Mouse (Mus musculus) cerebellum, postnatal 14 days (tissue): Measurements from ENCODE around the gene Sema4c.
"Not testable (repeated sequence)": the region's sequence is repeated elsewhere in the genome, so short reads cannot be mapped to it uniquely, and the experiment has no call there.

ENCODE experiments used
- DNase-seq, 2 experiments: peaks; one replicate each; pipeline ENCODE4 v3.0.0; 2021; ENCODE audit warnings: mixed read lengths in 2 of 2

The Sema4c gene

DNA sequence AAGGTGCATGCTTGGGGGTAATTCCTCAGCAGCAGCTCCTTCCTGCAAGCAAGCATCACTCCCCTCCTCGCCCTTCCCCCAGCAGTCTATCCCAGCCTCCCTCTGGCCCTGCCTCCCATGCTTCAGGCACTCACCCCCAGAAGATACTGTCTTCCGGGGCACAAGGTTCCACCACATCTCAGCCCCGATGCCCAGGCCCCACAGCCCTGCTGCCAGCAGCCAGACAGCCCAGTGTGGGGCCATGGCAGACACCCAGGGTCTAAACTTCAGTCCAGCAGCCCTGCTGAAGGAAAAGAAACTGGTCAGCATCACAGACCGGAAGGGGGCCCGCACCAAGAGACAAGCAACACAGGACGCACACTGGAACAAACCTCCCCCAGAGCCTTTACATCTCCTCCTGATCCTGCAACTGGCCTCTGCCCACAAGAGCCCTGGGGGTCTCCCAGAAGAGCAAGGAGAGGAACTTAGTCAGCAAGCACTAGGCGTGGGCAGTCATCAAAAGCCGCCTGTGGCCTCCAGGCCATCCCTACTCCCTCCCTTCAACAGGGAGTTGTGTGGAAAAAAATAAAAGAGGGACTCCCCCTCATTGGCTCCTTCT is 2.3 kb downstream of the Sema4c start:
- peak; percentile 77 to 78 for DNase-seq

DNA sequence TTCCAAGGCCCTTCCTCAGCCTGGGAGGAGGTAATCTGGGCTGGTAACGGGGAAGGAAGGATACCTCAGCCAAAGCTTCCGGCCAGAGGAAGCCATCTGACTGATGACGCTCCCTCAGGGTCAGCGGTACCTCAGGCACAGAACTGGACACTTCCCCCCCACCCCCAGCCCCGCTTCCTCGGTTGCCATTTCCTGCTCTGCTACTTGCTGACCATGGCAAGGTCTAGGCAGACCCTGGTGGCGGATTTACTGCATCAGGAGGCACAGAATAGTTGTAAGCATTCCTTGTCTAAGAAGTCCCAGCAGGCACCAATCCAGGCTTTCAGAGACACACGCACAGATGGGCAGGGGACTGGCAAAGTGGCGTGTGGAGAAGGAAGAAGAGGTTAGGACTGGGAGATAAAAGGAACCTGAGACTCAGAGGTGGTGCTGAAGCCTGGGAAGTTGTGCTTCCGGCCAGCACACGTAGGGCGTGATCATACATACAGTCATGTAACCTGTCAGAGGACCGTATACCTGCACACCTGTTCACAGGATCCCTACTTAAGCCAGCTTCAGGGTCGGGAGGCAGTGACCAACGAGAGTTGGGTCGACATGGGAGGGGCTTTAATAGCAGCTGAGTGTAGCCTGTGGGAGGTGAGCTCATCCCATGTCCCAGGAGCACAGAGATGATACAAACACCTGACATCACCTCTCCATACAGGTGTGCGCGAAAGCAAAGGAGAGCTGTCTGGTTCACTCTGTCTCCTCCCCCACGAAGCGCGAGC is 3.3 kb downstream of the Sema4c start:
- peak; percentile 58 to 60 for DNase-seq

DNA sequence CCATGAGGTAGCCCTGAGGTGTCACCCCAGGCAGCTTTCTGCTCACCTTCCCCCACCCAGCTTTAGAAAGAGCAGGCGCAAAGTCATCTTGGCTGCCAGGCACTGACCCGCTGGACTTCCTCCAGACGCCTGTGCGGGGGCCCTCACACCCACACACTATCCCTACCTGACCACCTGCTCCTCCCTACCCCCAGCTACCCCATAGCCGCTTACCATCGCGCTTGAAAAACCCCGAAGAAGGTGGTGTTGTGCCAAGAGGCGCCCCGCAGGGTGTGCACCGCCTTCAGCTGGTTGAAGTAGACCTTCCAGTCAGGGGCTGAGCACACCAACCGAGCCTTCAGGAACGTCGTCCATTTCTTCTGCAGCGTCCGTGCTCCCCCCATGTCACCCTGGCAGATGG is 5.6 kb downstream of the Sema4c start:
- peak; percentile 81 to 88 for DNase-seq

DNA sequence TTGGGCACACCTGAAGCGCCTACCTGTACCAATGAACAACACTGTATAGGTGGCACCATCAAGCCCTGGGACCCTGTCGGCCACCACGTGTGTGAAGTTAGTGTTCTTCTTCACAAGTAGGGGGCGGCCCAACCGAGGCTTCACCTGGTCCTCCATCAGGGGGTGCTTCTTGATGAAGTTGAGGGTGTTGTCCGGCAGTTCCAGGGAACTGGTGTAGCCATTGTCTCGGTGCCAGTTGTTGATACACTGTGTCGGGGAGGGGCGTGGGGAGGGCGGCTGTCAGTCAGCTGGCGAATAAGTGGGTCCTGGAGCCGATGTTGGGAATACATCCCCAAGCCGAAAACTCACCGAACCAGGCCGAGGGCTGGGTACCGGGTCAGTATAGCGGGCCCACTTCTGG is 6.2 kb downstream of the Sema4c start:
- peak in 1 of 2 experiments; percentile 49 for DNase-seq

DNA sequence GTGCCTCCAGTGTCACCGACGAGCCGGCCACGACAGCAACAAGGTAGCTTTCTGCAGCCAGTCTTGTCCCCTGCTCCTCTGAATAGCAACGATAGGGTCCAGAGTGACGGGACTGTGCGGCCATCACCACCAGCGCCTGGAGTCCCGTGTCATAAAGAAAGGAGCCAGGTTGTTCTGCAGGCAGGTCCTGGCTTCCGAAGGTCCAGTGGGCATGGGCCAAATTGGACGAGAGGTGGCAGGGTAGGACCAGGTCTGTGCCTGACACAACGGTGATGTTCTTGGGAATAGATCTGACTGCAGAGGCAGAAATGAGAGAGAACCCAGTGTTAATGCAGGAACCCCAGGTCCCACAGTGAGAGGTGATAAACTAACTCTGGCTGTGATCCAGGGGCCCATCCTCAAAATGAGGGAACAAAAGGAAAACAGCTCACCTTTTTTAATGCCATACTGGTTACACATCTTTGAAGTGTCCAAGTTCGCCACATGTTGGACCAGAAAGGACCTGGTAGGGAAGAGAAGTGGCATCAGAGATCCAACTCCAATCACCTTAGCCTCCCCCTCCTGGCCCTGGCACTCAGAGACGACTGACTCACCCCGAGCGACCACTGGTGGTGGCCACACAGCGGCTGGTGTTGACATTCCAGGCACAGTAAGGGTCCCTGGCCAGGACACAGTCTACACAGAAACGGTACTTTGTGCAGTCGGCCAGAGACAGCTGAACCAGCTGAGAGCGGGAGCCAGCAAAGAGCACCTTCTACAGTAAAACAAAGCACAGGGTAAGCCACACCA is 7.9 kb downstream of the Sema4c start:
- peak; percentile 68 to 71 for DNase-seq

DNA sequence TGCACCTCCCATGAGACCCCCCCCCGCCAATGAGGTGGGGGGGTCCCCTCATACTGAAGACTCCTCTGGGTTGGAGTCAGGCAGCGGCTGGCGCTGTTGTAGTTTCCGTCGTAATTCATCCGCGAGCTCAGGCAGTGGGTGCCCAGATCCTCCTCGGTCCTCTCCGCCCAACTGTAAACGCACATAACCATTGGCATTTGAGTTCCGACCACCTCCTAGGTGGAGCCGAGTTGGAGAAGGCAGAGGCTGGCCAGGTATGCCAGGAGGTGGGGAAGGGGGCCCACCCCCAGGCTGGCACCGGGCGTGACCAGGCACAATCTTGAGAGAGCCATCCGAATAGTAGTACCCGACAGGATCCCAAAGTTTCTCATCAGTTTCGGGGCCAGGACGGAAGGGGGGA is 8.7 kb downstream of the Sema4c start:
- DNase-seq = peak in 1 of 2 experiments; percentile 30

DNA sequence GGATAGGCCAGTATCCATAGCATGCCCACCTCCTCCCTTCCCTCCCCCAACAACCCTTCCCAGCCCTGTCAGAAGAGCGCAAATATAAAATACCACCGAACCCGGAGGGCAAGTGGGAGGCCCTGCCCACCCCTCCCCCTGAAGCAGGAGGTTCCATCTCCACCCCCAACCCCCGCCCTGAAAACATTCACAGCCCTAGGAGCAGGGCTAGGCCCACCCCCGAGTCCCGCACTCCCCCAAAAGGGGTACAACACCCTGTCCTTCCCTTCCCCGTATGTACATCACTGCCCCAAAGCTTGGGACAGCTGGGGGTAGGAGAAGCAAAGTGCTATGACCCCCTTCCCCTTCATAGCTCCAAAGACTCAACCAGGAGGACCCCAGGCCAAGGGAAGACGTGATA is 9.4 kb downstream of the Sema4c start:
- DNase-seq = no peak

DNA sequence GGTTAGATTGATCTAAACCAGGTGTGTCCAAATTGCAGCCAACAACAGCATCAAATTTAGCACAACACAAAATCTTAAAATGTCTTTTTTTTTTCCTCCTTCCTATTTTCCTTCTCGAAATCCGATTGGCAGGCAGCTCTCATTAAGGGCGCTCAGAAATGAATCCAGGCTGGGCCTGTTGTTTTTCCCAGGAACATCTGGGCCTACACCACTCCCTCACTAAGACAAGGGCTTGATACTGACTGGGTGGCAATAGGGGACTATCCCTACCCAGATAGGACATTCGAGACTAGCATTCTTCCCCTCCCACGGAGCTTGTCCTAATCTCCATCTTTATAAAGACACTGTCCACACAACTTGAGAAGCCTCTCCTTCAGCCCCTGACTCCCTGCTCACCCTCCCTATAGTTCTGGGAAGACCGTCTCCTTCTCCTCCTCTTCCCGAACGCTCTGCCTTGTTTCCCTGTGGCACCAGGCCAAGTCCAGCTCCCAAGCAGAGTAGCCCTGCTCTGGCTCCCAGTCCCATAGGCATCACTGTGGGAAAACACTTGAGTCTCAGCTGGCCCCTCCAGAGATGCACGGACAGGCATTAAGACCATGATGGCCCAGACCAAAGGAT is 10.1 kb downstream of the Sema4c start:
- DNase-seq = peak; percentile 67 to 73

DNA sequence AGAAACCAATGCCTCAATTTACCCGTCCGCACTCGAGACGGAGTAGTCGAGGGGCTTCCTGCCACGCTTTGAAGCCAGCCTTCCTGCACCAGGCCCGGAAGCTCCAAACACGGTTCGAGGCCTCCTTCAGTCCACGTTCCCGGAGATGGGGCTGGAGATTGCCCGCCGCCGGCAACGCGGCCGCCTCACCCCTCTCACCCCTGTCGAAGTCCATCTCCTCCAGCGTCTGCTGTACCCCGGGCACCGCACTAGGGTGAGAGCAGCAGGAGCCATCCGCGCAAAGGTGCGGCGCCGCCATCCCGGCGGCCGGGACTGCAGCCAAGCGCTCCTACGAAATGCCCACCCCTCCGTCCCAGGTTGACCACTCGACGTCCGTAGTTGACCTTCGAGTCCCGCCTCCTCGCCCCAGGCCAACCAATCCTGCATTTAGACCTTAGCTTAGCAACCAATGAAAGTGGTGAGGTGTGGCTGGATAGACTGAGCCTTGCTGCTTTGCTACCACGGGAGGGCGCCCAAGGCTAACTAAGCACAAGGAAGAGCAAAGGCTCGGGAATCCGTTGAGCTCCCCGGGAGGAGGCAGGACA is 11.2 kb downstream of the Sema4c start, which contains the start of gene Ankrd39:
TSS of gene Ankrd39 (minus strand) at position 558 of the 584 bp plus-strand sequence.
- peak; percentile 98 to 99 for DNase-seq

DNA sequence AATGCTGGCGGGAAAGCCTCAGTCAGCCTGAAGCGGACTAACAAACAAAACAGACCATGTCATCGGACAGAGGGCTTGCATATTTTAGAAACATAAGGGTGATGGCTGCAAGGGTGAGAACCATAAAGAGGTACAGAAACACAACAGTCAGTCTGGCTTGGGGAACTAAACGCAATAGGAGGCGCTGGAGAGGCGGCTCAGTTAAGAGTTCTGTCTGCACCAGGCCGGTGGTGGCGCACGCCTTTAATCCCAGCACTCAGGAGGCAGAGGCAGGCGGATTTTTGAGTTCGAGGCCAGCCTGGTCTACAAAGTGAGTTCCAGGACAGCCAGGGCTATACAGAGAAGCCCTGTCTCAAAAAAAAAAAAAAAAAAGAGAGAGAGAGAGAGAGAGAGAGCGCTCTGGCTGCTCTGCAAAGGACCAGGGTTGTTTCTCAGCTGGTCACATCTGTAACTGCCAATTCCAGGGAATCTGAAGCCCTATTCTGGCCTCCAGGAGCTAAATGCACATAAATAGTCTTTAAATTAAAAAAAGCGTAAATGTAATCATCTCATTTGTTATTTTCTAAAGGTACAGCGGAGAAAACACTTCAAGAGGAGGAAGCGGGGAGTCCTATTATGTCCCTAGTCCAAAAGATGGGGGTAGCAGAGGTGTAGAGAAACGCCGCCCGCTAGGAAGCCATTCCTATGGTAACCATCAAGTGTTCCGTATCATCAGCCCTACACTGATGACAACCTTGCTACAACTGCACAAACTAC is 12.1 kb downstream of the Sema4c start:
- DNase-seq = peak in 1 of 2 experiments; percentile 60

DNA sequence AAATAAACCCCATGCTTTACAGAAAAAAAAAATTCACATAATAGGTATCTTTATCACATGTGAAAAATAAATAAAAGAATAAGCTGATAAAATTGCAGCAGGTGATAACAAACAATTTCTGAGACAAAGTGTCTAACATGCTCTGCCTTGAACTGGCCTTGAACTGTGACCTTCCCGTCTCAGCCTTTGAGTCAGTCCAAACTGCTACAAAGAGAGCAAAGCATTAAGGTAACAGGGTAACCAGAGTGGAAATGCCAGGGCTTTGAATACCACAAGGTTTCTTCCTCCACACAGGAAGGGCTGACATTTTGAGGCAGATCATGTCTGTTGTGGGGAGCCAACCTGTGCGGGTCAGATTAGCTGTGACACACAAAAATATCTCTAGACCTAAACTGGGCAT is 12.8 kb downstream of the Sema4c start:
- no peak for DNase-seq

DNA sequence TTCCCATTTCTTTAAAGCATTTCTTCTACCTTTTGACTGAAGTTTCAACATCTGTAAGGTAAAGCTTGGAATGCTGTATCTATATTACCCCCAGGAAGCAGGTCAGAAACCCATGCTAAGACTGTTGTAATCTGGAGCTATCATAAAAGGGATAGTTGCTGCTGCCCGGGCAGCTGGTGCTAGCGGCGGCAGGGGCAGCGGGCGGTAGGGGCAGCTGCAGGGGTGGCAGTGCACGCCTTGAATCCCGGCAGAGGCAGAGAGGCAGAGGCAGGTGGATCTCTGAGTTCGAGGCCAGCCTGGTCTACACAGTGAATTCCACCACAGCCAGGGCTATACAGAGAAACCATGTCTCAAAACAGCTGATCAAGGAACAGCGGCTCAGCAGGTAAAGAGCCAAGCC is 15.2 kb downstream of the Sema4c start:
- DNase-seq = no peak

DNA sequence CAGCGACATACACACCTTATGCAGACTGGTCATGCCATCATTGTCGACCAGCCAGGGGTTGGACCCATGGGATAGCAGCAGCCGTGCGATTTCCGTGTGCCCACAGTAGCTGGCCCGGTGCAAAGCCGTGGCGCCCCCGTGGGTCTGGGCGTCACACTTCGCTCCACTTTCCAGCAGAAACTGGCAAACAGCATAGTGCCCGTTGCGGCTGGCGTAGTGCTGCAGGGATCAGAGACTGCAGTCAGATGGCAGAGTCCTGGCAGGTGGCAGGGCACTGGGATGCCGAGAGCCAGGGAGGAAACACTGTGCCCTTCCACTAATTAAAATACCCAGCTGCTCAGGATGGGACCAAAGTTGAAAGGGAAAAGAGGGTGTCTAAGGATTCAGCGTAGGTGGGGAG is 16.3 kb downstream of the Sema4c start:
- DNase-seq = peak; percentile 78

DNA sequence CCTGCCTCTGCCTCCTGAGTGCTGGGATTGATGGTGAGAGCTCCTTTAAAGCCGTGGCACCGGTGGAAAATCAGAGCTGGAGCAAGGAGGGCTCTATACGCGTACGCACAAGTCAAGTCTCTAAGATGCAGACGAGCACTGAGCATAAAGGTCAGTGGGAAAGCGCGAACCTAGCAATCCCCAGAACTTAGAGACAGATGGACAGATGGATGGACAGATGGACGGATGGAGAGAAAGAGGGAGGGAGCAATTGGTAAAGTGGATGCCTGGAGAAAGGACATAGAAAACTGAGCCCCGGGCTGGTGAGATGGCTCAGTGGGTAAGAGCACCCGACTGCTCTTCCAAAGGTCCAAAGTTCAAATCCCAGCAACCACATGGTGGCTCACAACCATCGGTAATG is 17.3 kb downstream of the Sema4c start:
- no peak for DNase-seq

DNA sequence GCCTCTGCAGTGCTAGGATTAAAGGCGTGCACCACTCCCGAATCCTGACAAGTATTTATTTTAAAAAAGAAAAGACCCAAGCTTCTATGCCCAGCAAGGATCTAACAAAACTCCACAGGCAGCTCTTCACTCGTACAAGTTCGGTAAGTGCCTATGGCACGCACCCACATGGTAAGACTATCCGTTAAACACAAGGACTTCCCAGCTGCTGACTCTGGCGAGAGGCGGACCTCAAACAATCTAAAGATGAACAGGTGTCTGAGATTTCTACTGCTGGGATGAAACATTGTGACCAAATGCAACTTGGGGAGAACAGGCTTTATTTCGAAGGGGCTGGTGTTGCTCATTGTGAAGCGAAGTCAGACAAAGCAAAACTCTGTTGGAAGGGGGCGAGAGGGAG is 18.0 kb downstream of the Sema4c start:
- no peak for DNase-seq

DNA sequence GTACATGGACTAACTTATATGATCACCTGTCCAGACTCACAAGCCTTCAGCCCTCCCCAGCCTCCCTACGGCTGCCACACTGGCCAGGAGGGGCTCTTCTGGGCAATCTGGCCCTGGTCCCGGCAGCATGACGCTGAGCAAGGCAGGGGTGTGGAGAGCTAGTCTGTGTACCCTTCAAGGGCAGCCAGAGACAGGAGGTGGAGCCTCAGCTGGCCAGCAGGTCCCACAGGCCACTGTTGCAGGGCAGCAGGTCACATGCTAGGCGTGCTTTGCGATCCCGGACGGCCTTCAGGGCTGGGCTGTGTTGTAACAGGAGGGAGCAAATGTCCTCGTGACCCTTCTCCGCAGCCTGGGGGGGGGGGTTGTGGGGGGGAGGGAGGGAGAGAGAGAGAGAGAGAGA is 19.0 kb downstream of the Sema4c start, which contains the start of gene Gm42417:
TSS of gene Gm42417 (minus strand) at position 244 of the 400 bp plus-strand sequence.
- no peak for DNase-seq

DNA sequence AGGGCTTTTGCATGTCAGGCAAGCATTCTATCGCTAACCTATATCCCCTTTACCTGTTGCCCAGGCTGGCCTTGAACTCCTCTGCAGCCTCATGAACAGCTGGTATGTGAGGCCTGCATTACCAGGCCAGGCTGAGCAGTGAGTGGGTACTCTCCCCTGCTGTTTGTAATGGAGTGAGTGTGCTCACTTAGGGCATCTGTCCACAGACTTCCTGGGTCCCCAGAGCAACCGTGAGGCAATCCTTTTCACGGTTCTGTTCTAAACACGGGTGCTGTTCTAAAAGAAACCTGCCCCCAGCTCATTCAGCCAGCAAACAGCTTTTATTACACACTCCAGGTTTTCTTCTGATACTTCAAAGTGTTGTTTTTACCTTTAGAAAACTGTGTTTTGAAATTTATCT is 19.4 kb downstream of the Sema4c start:
- no peak for DNase-seq

DNA sequence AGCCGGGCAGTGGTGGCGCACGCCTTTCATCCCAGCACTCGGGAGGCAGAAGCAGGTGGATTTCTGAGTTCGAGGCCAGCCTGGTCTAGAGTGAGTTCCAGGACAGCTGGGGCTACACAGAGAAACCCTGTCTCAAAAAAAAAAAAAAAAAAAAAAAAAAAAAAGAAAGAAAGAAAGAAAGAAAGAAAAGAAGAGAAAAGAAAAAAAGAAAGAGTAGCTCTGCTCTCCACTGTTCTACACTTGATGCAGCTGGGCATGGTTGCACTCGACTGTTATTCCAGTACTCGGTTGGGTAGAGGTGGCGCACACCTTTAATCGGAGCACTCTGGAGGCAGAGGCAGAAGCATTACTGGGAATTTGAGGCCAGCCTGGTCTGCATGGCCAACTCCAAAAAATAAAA is 21.4 kb downstream of the Sema4c start, which contains the start of gene Ankrd23:
TSS of gene Ankrd23 (minus strand) at position 101 of the 400 bp plus-strand sequence.
- not testable (repeated sequence) for DNase-seq

DNA sequence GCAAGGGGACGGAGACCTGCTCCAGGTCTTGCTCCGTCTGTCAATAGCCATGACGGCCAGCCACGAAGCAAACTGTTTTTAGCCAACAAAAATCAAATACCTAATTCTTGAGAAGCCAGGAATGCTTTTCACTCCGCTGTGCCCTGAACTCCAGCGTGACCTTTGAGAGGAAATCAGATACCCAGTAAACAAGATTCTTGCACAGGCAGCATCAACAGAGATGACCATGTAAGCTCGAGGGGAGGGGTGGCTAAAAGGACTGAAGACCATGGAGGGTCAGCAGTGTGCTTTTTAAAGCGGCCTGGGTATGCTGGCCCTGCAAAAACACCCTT is 21.8 kb downstream of the Sema4c start:
- DNase-seq = no peak

DNA sequence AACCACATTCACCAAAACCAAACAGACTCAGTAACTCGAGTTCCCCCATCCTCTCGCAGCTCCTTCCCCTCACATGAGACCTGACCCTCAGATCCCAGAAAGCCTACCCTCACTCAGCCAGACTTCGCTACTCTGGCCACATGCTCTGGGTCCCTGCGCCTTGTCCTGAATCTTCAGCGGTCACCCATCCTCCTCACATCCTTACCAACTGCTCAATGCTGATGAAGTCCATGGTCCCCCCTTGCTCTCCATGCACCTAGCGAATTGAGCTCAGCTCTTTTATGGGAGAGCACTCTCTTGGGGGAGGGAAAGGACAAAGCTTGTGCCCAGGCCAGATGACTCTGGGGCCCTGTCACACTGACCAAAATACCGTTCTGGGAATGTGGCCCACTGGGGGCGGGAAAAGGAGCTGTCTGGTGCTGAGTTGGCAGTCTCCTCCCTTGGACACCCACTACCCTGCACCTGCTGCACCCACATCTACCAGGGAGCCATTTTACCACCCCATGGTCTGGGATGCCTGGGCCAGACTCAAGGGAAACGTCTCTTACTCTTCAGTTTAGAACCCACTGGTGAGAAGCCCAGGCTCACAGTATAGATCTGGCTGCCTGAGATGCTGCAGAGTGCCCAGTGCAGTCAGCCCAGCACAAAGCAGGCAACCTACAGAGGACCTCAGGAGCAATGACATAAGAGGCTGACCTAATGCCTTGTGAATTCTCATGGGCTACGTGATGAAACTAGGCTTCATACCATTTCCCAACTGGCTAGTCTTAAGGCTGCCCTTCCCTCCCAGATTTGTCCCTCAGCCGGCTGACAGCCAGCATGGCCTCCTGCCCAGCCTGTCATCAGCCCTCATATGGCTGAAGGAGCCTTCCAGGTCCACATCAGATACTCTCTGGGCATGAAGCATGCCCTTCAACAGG is 22.4 kb downstream of the Sema4c start:
- peak; percentile 87 to 93 for DNase-seq

DNA sequence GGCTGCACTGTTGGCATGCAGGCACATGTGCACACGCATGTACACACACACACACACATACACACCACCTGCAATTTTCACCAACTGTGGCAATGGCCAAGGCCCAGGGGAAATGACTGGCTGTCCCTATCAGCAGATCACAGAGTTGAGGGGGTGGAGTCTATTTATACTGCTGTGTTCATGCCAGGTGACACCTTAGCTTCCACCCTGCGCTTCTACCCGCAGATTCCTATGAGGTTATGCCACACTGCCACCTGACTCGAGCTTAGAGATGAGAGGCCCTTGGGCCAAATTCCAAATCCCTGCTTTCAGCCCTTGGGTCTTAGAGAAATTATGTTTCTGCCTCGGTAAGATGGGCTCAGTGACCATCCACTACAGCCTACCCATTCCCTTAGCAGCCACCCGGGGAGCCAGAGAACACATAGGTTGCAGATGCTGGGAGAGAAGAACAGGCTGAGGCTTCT is 23.5 kb downstream of the Sema4c start:
- no peak for DNase-seq
